Mouse (Mus musculus) layer of hippocampus, postnatal 25 days (tissue): ENCODE results near the gene Apopt1. TPM values are rescaled to one million over a fixed set of nuclear protein-coding genes. Genes with fewer than 3 reads are reported as not detected.

Experiments
- DNase-seq, 2 experiments: peaks; one replicate each; pipeline ENCODE4 v3.0.0; 2022; ENCODE audit warnings: mixed read lengths in 2 of 2, low spot score in 1 of 2; ENCODE audit errors: extremely low spot score in 1 of 2
- total RNA-seq, 2 experiments: library from RNA; stranded (reverse); gene quantifications; 2 replicates each; pipeline ENCODE4 v1.2.3; 2021

The Apopt1 gene
- total RNA-seq = 10 to 100 TPM; 36.2 to 38.9 TPM

DNA sequence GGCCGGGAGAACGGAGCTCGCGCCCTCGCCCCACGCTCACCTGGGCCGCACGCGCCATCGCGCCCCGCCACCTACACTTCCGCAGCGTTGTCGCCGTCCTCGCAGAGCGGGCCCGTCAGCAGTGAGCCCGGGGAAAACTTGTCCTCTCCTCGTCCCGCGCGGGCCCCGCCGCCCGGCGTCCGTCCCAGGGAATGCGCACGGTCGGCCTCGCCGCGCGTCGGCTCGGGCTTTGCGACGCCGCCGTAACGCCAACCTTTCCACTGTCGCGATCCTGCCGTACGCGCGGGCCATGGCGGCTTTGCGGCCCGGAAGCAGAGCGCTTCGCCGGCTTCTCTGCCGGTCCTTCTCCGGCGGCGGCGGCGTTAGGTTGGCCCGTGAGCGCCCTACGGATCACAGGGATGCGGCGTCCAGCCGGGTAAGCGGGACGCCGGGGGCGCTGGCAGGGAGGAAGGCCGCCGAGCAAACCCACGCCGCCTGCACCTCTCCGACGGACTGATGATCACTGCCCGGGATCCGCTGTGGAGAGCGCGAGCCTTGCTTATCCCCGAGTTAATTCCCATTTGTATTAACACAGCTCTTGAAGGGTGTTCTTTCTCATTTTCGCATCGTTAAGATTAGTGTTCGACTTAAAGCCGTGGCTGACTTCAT, at the start of gene Apopt1, which contains the start of gene Bag5:
Apopt1 (plus strand) TSS at position 258 of the 648 bp plus-strand sequence.
Bag5 (minus strand) TSS at position 254 of the 648 bp plus-strand sequence.
- DNase-seq = peak; percentile 81 to 85

DNA sequence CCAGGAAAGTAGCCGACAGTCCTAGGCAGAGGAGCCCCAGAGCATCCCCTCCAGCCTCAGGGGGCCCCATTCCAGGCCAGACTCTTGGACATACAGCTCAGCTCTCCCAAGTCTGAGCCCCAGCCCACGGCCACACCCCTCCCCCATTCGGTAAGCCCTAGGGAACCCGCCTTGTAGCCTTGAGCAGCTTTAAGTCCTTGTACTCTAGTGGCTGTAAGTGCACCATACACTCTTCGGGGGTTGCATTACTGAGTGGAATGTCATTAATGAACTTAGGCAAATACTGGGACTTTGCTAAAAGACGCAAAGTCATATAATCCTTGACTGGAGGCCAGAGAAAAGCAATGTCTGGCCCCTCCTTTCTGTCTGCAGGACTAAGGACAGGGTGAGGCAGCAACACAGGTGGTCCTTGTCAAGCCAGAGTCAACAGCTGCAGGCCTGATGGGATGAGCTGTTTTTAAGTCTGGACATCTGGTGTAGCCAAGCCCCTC, 48.9 kb upstream of the Apopt1 start:
- DNase-seq = no peak

DNA sequence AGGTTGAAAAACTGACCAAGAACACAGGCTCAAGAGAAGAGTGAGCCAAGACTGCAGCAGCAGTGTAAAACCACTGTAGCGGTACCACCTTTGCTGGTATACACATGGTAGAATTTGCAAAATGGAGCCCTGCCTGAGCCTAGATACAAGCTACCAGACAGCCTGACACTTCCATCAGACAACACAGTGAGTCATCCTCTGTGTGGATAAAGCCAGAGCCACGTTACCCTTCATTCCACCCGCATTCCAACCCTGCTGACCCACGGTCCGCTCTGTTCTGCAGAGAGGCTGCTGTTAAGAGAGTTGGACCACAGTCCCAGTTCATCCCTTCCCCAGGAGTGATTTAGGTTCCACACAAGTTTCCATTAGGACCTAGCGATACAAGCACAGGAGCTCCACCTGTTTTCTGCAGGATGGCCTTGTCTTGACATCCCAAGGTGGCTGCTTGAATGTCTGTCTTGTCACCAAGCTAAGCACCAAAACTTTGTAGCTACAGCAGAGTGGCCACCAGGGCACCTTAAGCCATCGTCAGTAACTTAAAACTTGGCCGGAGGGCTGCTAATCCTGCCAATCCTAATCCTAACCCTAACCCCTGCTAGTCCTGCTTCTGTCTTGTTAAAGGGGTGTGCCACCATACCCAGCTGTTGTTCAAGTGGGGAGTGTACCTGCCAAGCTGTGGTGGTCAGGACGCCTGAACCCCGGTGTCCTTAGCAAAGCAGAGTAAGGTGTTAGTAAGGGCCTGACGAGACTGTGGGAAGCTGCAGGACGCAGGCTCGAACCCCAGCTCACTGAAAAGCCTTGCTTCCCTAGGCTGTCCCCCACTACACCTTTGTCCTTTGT, 47.8 kb upstream of the Apopt1 start:
- no peak for DNase-seq

DNA sequence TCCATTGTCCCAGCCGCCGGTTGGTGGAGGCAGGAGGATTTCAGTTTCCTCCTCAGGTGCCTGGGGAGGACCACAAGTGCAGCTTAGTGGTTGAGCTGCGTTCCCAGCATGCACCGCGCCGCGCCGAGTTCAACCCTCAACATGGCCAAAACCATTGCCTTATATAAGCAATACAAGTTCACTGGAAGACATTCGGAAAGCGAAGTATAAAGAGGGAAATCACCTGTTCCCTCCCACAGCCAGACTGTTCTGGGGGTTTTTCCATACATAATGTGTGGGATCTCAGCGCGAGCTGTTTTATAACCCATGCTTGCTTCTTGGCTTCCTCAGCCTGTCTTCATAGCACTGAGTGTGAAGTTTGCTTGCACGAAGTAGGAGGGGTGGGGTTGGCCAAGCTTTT, 46.7 kb upstream of the Apopt1 start:
- DNase-seq = no peak

GRCm38 (mm10) chr12:111667421-111667820, 45.6 kb upstream of the Apopt1 start:
- DNase-seq = no peak

DNA sequence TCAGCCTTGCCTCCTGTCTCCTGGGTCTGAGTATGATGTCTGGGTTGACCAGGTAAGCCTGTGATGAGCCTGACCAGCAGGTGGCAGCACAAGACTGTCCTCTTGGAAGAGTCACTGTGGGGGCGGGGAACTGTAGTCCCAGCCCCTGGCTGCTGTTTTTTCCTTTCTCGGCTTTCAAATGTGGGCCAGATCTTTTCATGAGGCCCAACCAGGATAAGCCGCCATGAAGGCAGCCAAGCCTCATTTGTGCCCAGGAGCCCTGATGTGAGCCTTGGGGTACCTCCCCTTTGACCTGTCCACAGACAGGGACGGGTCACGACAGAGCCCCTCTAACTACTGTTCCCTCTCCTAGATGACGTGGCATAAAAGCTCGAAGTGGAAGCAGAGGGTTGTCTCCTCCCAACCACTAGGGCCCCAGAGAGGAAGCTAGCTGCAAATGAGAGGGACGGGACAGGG, 44.6 kb upstream of the Apopt1 start:
- peak; percentile 96 to 100 for DNase-seq

DNA sequence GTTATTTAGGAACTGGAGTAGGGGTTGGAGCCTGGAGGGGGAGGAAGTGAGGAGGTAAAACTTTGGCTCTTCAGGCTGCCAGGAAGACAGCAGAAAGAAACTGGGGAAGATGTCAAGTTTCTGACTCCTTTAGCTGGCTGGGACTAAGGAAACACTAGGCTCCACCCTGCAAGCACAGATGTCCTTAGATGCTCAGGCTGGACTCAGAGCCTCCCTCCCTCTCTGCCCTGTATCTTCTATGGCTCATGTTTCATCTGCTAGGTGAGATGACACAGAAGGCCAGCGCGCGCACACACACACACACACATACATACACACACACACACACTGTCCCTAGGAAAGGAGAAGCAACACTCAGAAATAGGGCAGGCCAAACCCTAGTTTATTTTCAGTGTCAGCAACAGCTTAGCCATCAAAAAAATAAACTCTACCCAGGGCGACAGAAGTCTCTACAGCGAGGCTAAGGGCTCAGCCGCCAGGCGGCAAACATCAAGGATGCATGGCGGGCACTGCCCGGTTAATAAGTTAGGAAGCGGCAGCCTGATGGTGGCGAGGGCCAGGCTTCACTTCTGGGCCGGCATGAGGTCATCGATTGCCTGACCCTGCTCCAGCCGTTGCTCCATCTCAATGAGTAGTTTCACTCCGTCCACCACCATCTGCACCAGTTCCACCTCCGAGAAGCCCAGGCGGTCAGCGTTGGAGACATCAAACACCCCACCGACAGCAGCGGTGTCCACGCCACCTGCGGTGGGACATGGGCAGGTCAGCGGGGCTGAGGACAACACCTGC, 43.9 kb upstream of the Apopt1 start:
- DNase-seq = no peak

DNA sequence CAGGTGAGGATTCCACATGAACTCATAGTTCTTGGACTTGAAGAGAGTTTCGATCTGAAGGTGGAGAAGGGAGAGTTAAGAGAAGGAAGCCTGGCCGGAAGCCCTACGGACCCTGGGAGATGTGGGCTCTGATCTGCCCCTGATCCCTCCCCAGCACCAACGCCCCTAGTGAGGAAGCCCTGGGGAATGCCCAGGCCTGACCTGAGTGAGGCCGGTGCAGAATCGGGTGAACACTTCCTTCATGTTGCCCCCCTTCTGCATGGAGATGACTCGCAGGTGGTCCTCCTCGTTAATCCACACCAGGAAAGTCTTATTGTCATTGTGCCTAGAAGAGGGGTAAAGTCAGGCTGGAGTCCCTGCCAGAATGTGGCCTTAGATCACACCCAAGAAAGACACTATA, 43.1 kb upstream of the Apopt1 start:
- no peak for DNase-seq

DNA sequence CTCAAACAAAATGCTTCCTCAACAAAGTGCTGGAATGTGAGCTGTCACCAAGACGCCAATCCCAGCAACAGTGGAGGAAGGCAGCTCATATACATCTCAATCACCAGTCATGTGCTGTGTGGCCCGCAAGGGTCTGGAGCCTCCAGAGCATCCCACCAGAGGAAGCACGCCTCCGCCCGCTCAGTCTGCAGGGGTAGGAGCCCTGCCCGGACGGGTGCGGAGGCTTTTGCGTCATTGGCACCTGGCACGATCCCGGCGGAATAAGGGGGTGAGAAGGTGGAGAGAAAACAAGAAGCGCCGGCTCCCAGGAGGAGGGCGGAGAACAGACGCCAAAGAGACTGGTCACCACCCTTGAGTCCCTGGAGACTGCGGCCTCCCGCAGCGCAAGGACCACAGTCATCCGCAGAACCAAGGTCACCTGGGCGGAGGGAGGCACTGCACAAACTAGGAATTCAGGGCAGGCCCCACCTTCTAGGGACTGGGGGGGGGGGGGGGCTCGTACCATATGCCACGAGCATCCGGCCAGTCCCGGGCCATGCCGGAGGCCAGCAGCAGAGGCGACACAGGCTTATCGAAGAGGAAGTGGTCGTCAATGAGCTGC, 42.6 kb upstream of the Apopt1 start:
- DNase-seq = no peak

DNA sequence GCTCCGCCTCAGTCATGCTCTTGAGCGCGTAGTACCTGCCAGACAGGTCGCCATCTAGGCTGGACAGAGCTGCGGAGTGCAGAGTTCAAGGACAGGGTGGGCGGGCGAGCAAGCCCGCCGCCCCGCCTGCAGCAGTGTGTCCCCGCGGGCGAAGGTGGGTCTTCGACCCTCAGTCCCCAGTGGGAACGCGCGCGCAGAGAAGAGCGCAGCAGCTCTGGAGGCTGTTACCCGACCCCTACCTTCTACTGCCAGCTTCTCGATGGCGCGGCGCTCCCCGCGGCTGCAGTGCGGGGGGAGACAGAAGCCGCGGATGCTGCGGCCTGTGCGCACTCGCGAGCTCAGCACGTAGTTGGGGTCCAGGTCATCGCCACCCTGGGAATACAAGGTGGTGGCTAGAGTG, 42.1 kb upstream of the Apopt1 start:
- no peak for DNase-seq

- peak; percentile 73 to 76 for DNase-seq
Observed at GRCm38 (mm10) chr12:111671431-111671902, 41.6 kb upstream of the Apopt1 start.

DNA sequence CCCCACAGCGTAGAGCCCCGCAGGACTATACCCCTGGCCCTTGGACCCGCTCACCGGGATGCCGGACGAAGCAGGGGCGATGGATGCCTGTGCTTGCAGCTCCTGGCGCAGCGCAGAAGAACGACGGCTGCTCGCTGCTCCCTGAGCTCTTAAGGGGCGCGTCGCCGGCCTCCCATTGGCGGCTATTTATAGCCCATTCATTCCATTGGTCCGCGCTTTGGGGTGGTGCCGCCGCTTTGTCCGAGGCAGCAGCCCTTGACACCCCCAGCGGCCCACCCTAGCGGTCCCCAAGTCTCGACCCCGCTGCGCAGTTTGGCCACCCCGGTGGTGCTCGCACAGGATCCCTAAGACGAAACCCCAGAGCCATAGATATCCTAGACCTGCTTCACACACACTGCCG, 40.9 kb upstream of the Apopt1 start, which contains the start of gene Ckb:
Ckb (minus strand) TSS at position 163 of the 400 bp plus-strand sequence.
- peak; percentile 83 to 86 for DNase-seq

- DNase-seq = no peak
Observed at GRCm38 (mm10) chr12:111672581-111672980, 40.5 kb upstream of the Apopt1 start.

GRCm38 (mm10) chr12:111674850-111675486, 38.1 kb upstream of the Apopt1 start:
- DNase-seq = no peak

DNA sequence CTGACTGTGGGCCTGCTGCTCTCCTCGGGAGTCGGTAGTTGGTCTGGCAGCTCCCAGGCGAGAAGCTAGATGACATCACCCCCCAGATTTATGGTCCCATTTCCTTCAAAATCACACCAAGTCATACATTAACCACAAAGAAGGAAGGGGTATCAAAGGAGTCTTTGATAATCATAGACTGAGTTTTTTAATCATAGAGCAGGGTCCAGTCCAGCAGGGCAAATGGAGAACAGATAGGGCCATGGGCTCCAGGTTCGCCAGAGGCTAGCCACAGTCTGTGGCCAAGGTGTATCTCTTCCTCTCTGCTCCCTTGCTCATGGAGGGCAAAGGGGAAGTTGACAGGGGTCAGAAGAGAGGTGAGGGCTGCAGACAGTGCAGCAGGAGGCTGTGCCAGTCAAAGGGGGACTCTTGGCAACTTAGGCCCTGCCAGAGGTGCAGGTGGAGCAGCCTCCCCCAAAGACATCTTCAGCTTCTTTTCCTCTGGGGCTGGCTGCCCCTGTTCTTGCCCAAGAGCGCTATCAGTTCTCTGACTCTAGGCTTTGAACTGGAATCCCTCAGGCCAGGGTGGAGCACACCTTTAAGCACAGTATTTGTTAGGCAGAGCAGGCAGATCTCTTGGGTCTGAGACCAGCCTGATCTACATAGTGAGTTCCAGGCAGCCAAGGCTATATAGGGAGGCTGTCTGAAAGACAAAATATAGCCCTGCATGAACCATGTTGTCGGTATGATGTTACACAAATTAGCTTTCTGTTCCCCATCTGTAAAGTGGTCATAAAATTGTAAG, 37.1 kb upstream of the Apopt1 start:
- DNase-seq = no peak

DNA sequence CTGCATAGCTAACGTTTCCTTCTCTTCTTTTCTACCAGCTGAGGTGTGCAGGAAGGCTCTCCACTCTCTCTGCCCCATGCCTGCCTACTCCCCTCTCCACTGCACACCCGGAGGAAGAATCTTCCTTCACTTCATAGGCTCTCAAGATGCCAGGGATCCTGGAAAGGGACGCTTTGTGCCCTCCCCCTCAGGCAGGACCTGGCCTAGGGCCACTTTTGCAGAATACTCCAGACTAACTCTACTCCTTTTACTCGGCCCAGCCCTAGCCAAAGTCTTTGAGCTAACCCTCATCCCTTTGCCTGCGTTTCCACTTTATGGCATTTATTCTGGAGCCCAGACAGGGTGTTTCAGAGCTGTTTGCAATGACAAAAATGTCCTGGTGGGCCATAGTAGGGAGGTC, 35.6 kb upstream of the Apopt1 start:
- DNase-seq = no peak

DNA sequence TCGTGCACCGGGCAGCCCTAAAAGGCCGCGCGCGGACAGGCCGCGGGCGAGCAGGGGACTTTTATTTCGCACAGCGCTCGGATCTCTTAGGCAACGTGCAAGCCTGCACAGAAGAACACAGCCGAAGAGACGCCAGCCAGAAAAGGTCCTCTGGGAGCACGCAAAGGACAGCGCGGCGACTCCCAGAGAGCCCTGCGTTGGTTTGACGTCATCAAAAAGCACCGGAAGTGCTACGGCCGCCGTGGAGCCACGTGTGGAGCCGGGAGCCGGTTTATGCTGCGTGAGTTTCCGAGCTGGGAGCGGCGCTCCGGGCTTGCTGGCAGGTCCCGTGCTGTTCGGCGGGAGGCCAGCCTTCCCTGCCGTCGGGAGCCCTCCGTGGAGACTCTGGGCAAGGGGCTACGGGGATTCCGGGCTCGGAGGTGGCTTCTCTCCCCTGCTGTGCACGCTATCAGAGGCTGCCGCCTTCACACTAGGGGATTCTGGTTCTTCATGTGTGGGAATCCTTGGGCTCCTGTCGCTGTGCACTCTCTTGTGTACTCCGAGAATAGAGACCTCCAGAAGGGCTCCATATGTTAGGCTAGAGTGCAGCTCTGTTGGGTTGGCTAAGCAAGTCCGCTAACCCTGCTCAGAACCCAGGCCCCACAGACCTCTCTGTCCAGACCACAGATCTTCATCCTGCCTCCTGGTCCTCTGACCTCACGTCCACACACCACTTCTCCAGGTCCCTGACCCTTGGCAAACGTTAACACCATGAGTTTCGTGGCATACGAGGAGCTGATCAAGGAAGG, 35.0 kb upstream of the Apopt1 start, which contains the start of gene Trmt61a:
Trmt61a (plus strand) TSS at position 224 of the 788 bp plus-strand sequence.
- DNase-seq = peak; percentile 79 to 86

DNA sequence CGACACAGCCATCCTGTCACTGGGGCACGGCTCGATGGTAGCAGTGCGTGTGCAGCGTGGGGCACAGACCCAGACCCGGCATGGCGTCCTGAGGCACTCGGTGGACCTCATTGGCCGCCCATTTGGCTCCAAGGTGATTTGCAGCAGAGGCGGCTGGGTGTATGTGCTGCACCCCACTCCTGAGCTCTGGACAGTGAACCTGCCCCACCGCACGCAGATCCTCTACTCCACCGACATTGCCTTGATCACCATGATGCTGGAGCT, 34.5 kb upstream of the Apopt1 start:
- DNase-seq = no peak
